Mouse (Mus musculus): ENCODE measurements around the gene Galp. TPM values are rescaled to one million over a fixed set of nuclear protein-coding genes. Genes with fewer than 3 reads are reported as not detected.
"Not testable (repeated sequence)": the region's sequence is repeated elsewhere in the genome, so short reads cannot be mapped to it uniquely, and the experiment has no call there.

The Galp gene
- polyA plus RNA-seq, 1 experiment: not detected

DNA sequence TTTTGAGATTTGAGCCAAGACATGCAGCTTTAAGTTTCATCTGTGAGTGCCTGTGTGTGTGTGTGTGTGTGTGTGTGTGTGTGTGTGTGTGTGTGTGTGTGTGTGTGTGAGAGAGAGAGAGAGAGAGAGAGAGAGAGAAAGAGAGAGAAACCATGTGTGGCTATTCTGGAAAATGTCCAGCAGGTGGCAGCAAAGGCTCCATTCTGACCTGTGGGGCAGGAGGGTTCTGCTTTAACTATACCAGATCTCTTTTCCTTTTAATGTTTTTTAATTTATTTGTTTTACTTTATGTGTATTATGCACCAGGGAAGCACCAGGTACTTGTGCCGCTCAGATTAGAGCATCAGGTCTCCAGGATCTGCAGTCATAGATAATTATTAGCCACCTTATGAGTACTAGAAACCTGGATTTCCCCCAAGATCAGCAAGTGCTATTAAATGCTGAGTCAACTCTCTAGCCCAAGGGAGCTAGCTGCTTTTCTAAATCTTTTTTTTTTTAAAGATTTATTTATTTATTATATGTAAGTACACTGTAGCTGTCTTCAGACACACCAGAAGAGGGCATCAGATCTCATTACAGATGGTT is 44.0 kb downstream of the Galp start:
- H3K4me1 ChIP-seq (ENCODE audit: control insufficient read depth, insufficient read depth, low read length); H3K27ac ChIP-seq (ENCODE audit: insufficient read depth, low read length); H3K4me3 ChIP-seq (ENCODE audit: insufficient read depth, low read length): not testable (repeated sequence)
- 0 out of 2 replicates have a peak, but pooled peaks have one; percentile 16 for TF ChIP-seq CTCF (IDR thresholded peaks at IDR 0.05; ENCODE audit: borderline replicate concordance, insufficient read depth, low read length)

- H3K27ac ChIP-seq (ENCODE audit: insufficient read depth, low read length): no peak overlapping the region
- no peaks in the 10 kb centered on the region for H3K4me1 ChIP-seq (ENCODE audit: control insufficient read depth, insufficient read depth, low read length)
- H3K4me3 ChIP-seq (ENCODE audit: insufficient read depth, low read length): no peak overlapping the region
- TF ChIP-seq POLR2A (IDR thresholded peaks at IDR 0.05; ENCODE audit: low read depth, low read length) (no peak), CTCF (IDR thresholded peaks at IDR 0.05; ENCODE audit: borderline replicate concordance, insufficient read depth, low read length) (no peak)
These were observed 47.7 kb downstream of the Galp start for GRCm38 (mm10) chr7:6244361-6245292.

- TF ChIP-seq POLR2A (IDR thresholded peaks at IDR 0.05; ENCODE audit: low read depth, low read length): no peak
- TF ChIP-seq CTCF (IDR thresholded peaks at IDR 0.05; ENCODE audit: borderline replicate concordance, insufficient read depth, low read length): no peak
- Histone ChIP-seq H3K4me1 (ENCODE audit: control insufficient read depth, insufficient read depth, low read length) (no peaks in the 10 kb centered on the region), H3K4me3 (ENCODE audit: insufficient read depth, low read length) (no peak within 1 kb of the TSS), H3K27ac (ENCODE audit: insufficient read depth, low read length) (no peak within 1 kb of the TSS)
These were observed 55.5 kb downstream of the Galp start, which contains the start of gene Epp13 for GRCm38 (mm10) chr7:6252410-6252809. TSS of gene Epp13 (plus strand) at chr7:6252710.

- Histone ChIP-seq H3K4me3 (ENCODE audit: insufficient read depth, low read length) (no peak overlapping the region), H3K4me1 (ENCODE audit: control insufficient read depth, insufficient read depth, low read length) (no peaks in the 10 kb centered on the region), H3K27ac (ENCODE audit: insufficient read depth, low read length) (no peak overlapping the region)
- TF ChIP-seq CTCF (IDR thresholded peaks at IDR 0.05; ENCODE audit: borderline replicate concordance, insufficient read depth, low read length) (no peak), POLR2A (IDR thresholded peaks at IDR 0.05; ENCODE audit: low read depth, low read length) (no peak)
These were observed 57.6 kb downstream of the Galp start for GRCm38 (mm10) chr7:6254451-6254850.

DNA sequence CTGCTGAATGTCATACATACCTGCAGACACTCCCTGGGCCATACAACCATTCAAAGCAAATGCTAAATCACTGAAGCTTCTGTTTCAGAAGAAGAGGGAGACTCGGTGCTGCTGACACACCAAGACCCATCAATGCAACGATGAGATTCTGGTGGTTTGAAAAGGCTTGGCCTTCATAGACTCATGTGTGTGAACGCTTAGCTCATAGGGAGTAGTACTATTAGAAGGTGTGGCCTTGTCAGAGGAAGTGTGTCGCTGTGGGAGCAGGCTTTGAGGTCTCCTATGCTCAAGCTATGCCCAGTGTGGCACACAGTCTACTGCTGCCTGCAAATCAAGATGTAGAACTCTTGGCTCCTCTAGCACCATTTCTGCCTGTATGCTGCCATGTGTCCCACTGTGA is 60.5 kb downstream of the Galp start:
- TF ChIP-seq CTCF (IDR thresholded peaks at IDR 0.05; ENCODE audit: borderline replicate concordance, insufficient read depth, low read length): no peak
- no peak for TF ChIP-seq POLR2A (IDR thresholded peaks at IDR 0.05; ENCODE audit: low read depth, low read length)
- Histone ChIP-seq H3K4me3 (ENCODE audit: insufficient read depth, low read length) (no peak overlapping the region), H3K27ac (ENCODE audit: insufficient read depth, low read length) (no peak overlapping the region), H3K4me1 (ENCODE audit: control insufficient read depth, insufficient read depth, low read length) (no peaks in the 10 kb centered on the region)

GRCm38 (mm10) chr7:6258232-6259220 is 61.6 kb downstream of the Galp start:
- TF ChIP-seq CTCF (IDR thresholded peaks at IDR 0.05; ENCODE audit: borderline replicate concordance, insufficient read depth, low read length): no peak
- no peak for TF ChIP-seq POLR2A (IDR thresholded peaks at IDR 0.05; ENCODE audit: low read depth, low read length)
- Histone ChIP-seq H3K4me3 (ENCODE audit: insufficient read depth, low read length) (no peak overlapping the region), H3K4me1 (ENCODE audit: control insufficient read depth, insufficient read depth, low read length) (no peaks in the 10 kb centered on the region), H3K27ac (ENCODE audit: insufficient read depth, low read length) (no peak overlapping the region)

DNA sequence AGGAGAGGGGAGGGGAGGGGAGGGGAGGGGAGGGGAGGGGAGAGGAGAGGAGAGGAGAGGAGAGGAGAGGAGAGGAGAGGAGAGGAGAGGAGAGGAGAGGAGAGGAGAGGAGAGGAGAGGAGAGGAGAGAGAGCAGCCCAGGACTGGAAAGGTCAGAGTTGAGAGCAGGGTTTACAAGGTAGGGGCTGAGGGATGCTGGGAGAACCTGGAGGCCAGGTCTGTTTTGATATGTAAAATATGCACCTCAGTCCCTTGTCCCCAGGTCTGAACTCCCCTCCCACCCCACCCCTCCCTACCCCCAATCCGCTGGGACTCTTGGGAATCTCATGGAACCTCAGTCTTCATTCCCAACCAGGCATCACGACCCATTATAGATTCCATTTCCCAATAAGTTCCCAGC is 63.1 kb downstream of the Galp start:
- not testable (repeated sequence) for H3K27ac ChIP-seq (ENCODE audit: insufficient read depth, low read length); H3K4me1 ChIP-seq (ENCODE audit: control insufficient read depth, insufficient read depth, low read length); H3K4me3 ChIP-seq (ENCODE audit: insufficient read depth, low read length)

GRCm38 (mm10) chr7:6262120-6262519 is 65.2 kb downstream of the Galp start:
- H3K27ac ChIP-seq (ENCODE audit: insufficient read depth, low read length): no peak overlapping the region
- TF ChIP-seq POLR2A (IDR thresholded peaks at IDR 0.05; ENCODE audit: low read depth, low read length) (no peak), CTCF (IDR thresholded peaks at IDR 0.05; ENCODE audit: borderline replicate concordance, insufficient read depth, low read length) (no peak)
- H3K4me3 ChIP-seq (ENCODE audit: insufficient read depth, low read length): no peak overlapping the region
- H3K4me1 ChIP-seq (ENCODE audit: control insufficient read depth, insufficient read depth, low read length): no peaks in the 10 kb centered on the region

GRCm38 (mm10) chr7:6262984-6263383 is 66.1 kb downstream of the Galp start:
- TF ChIP-seq POLR2A (IDR thresholded peaks at IDR 0.05; ENCODE audit: low read depth, low read length): no peak
- TF ChIP-seq CTCF (IDR thresholded peaks at IDR 0.05; ENCODE audit: borderline replicate concordance, insufficient read depth, low read length): no peak
- Histone ChIP-seq H3K4me3 (ENCODE audit: insufficient read depth, low read length) (no peak overlapping the region), H3K27ac (ENCODE audit: insufficient read depth, low read length) (no peak overlapping the region), H3K4me1 (ENCODE audit: control insufficient read depth, insufficient read depth, low read length) (no peaks in the 10 kb centered on the region)
